ENCODE assay signal across 18 mouse cellular contexts in genomic region chr19:54462480-54462879, GRCm38 (mm10).
"Had no signal": no experiment of that assay in that cellular context is flagged by ENCODE, and none has a peak within 500 bp of the region (broad histone marks: within the 10 kb centered on the region; RNA-seq: fewer than 3 reads in every experiment).

No protein-coding gene starts in this region.

- H3K9me3 ChIP-seq: lung, embryonic 15.5 days; megakaryocyte, embryonic 14.5 days; midbrain, embryonic 13.5 days; midbrain, embryonic 15.5 days; neural tube, embryonic 12.5 days; stomach, embryonic 15.5 days had no signal

- H3K27me3 ChIP-seq: lung, embryonic 15.5 days; megakaryocyte, embryonic 14.5 days; midbrain, embryonic 13.5 days; midbrain, embryonic 15.5 days; neural tube, embryonic 12.5 days; stomach, embryonic 15.5 days had no signal

- H3K9ac ChIP-seq: liver, postnatal 0 days; lung, embryonic 15.5 days; midbrain, embryonic 13.5 days; midbrain, embryonic 15.5 days; neural tube, embryonic 12.5 days; stomach, embryonic 15.5 days had no signal

- H3K27ac ChIP-seq: lung, embryonic 15.5 days; macrophage; midbrain, embryonic 13.5 days; midbrain, embryonic 15.5 days; neural tube, embryonic 12.5 days; stomach, embryonic 15.5 days; stomach, postnatal 0 days had no signal

- H3K4me1 ChIP-seq: lung, embryonic 15.5 days; megakaryocyte, embryonic 14.5 days; midbrain, embryonic 13.5 days; midbrain, embryonic 15.5 days; neural tube, embryonic 12.5 days; stomach, embryonic 15.5 days had no signal

- H3K4me2 ChIP-seq: lung, embryonic 15.5 days; midbrain, embryonic 11.5 days; midbrain, embryonic 13.5 days; midbrain, embryonic 15.5 days; neural tube, embryonic 12.5 days; stomach, embryonic 15.5 days had no signal

- H3K4me3 ChIP-seq: lung, embryonic 15.5 days; megakaryocyte, embryonic 14.5 days; midbrain, embryonic 13.5 days; midbrain, embryonic 15.5 days; neural tube, embryonic 12.5 days; stomach, embryonic 15.5 days had no signal

- ATAC-seq: liver, postnatal 0 days; lung, postnatal 0 days; midbrain, embryonic 13.5 days; midbrain, embryonic 15.5 days had no signal

- DNase-seq: liver, postnatal 0 days; lung, adult 2 months; lung, postnatal 14 days; lung, postnatal 36 days; right cerebral cortex, postnatal 14 days; thymus, adult 18-20 months; thymus, postnatal 14 days; thymus, postnatal 36 days had no signal

- H3K36me3 ChIP-seq: lung, embryonic 15.5 days; midbrain, embryonic 13.5 days; midbrain, embryonic 15.5 days; neural tube, embryonic 12.5 days; stomach, embryonic 15.5 days had no signal
